Mouse (Mus musculus): ENCODE results near the gene Rbfox1.

Gene Rbfox1

GRCm38 (mm10) chr16:5884746-5885689, at the start of gene Rbfox1:
Gene Rbfox1 (plus strand): TSS chr16:5885355.
- DNase-seq = peak; percentile 72

- no peak for DNase-seq
Observed at GRCm38 (mm10) chr16:5836744-5837143, 48.4 kb upstream of the Rbfox1 start.

GRCm38 (mm10) chr16:5841167-5841566, 44.0 kb upstream of the Rbfox1 start:
- DNase-seq = no peak

GRCm38 (mm10) chr16:5845645-5846044, 39.5 kb upstream of the Rbfox1 start:
- DNase-seq = no peak

GRCm38 (mm10) chr16:5853055-5853454, 32.1 kb upstream of the Rbfox1 start:
- DNase-seq = no peak

- DNase-seq = peak; percentile 61
Observed at GRCm38 (mm10) chr16:5864350-5864749, 20.8 kb upstream of the Rbfox1 start.

- no peak for DNase-seq
Observed at GRCm38 (mm10) chr16:5866966-5867365, 18.2 kb upstream of the Rbfox1 start.

- no peak for DNase-seq
Observed at GRCm38 (mm10) chr16:5870391-5870790, 14.8 kb upstream of the Rbfox1 start.

GRCm38 (mm10) chr16:5881820-5882219, 3.3 kb upstream of the Rbfox1 start:
- DNase-seq = peak; percentile 62

- DNase-seq = peak; percentile 35
Observed at GRCm38 (mm10) chr16:5885690-5886050, 515 bp downstream of the Rbfox1 start.

- no peak for DNase-seq
Observed at GRCm38 (mm10) chr16:5895564-5895963, 10.4 kb downstream of the Rbfox1 start.

- no peak for DNase-seq
Observed at GRCm38 (mm10) chr16:5898330-5898729, 13.2 kb downstream of the Rbfox1 start.

- DNase-seq = peak; percentile 38
Observed at GRCm38 (mm10) chr16:5910742-5911141, 25.6 kb downstream of the Rbfox1 start.

- DNase-seq = peak; percentile 97
Observed at GRCm38 (mm10) chr16:5911880-5912327, 26.7 kb downstream of the Rbfox1 start.

GRCm38 (mm10) chr16:5917937-5918336, 32.8 kb downstream of the Rbfox1 start:
- no peak for DNase-seq

GRCm38 (mm10) chr16:5926986-5927385, 41.8 kb downstream of the Rbfox1 start:
- no peak for DNase-seq

- peak; percentile 82 for DNase-seq
Observed at GRCm38 (mm10) chr16:5931680-5932079, 46.5 kb downstream of the Rbfox1 start.

GRCm38 (mm10) chr16:5940016-5940415, 54.9 kb downstream of the Rbfox1 start:
- DNase-seq = no peak

GRCm38 (mm10) chr16:5945682-5946081, 60.5 kb downstream of the Rbfox1 start:
- no peak for DNase-seq

- no peak for DNase-seq
Observed at GRCm38 (mm10) chr16:5953106-5953505, 68.0 kb downstream of the Rbfox1 start.

GRCm38 (mm10) chr16:5957418-5957817, 72.3 kb downstream of the Rbfox1 start:
- peak; percentile 16 for DNase-seq

- DNase-seq = no peak
Observed at GRCm38 (mm10) chr16:5961786-5962185, 76.6 kb downstream of the Rbfox1 start.

GRCm38 (mm10) chr16:5974172-5974571, 89.0 kb downstream of the Rbfox1 start:
- DNase-seq = no peak

Data from cerebellum, adult 9-11 months (tissue).